Mouse (Mus musculus) right cerebral cortex, postnatal 25 days (tissue): ENCODE measurements around the gene Gstm5.
"Not testable (repeated sequence)": the region's sequence is repeated elsewhere in the genome, so short reads cannot be mapped to it uniquely, and the experiment has no call there.

Source experiments
- DNase-seq: peaks from one replicate; pipeline ENCODE4 v3.0.0; 2022

Gstm5 gene

GRCm38 (mm10) chr3:107895720-107896569 lies at the start of gene Gstm5:
TSS of gene Gstm5 (plus strand) at chr3:107895821.
- DNase-seq = peak; percentile 89

GRCm38 (mm10) chr3:107846175-107846574 lies 49.4 kb upstream of the Gstm5 start:
- no peak for DNase-seq

DNA sequence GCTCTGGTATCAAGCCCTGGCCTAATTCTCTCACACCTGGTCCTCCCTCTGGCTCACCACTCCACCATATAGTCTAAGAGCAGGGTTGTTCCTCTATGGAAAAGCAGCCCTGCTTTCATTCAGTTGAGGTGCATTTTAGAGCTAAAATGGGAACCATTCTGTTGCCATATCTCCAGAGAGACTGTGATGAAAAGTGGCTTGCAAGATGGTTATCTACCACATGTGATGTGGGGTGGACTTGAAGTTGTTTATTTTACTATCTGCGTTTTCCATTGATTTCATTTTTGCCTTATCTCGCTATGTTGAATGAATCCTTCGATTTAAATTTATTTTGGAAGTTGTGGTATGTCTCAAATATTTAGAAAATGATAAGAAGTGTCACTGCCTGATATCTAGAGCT lies 48.8 kb upstream of the Gstm5 start:
- DNase-seq = no peak

- peak; percentile 26 for DNase-seq
Observed at GRCm38 (mm10) chr3:107848126-107848525, 47.5 kb upstream of the Gstm5 start.

- no peak for DNase-seq
Observed at GRCm38 (mm10) chr3:107849000-107849692, 46.5 kb upstream of the Gstm5 start.

- no peak for DNase-seq
Observed at GRCm38 (mm10) chr3:107849693-107850031, 46.0 kb upstream of the Gstm5 start.

DNA sequence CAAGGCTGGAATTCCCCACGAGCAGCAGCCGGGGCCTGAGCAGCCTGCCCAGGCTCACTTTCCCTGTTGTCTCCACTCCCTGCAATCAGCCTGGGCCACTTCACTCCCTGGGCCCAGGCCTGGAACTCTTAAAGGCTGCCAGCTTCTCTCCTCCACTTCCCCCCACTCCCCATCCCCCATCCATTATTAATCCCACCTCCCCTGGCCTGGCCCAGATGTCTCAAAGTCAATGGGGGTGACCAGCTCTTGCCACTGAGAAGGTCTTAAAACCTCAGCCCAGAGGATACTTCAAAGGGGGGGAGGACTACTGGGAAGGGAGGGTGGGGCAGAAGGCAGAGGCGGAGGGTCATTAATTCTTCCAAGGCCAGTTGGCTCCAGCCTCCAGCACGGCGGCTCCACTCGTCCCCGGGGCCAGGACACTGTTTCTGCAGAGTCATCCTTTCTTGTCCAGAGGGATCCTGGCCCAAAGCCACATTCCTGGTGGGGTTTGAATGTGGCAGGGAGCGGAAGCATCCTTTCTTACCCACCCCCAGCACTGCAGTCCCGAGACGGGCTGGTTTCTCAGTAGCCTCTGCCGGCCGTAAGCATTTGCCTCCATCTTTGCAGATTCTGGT lies 45.1 kb upstream of the Gstm5 start:
- no peak for DNase-seq

DNA sequence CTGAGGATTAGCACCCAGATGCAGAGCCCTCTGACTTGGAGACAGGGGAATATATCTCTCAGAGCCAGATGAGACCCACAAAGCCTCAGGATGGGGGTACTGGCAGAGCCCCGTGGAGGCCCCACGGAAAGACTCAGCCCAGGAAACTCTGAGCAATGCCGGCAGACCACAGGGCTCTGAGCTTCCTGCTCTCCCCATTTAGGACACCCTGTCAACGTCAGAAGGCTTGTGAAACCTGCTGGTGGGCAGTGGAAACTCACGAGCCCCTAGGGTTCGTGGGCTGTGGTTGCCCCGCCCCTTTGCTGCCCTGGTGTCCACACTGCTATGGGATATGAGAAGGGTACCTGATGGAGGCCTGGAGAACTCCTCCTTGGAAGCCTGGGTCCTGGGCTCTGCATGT lies 42.8 kb upstream of the Gstm5 start:
- DNase-seq = no peak

GRCm38 (mm10) chr3:107853232-107854181 lies 42.1 kb upstream of the Gstm5 start:
- no peak for DNase-seq

DNA sequence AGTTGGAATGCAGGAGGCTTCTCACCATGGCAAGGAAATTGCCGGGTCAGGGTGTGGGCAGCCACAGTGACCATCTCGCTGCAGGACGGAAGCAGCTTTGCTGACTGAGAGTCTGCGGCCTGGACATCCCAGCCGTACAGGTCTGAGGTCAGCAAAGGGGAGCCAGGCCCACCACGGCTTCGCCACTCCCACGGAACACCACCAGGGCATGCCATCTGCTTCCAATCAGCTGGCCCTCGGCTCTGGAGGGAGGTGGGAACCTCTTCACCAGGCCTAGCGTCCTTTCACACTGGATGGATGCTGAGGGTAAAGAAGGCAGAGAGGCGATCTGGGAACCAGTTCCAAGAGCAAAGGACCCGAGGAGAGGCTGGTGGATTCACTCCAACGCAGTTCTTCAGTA lies 40.3 kb upstream of the Gstm5 start:
- DNase-seq = no peak

GRCm38 (mm10) chr3:107857646-107858045 lies 38.0 kb upstream of the Gstm5 start:
- no peak for DNase-seq

DNA sequence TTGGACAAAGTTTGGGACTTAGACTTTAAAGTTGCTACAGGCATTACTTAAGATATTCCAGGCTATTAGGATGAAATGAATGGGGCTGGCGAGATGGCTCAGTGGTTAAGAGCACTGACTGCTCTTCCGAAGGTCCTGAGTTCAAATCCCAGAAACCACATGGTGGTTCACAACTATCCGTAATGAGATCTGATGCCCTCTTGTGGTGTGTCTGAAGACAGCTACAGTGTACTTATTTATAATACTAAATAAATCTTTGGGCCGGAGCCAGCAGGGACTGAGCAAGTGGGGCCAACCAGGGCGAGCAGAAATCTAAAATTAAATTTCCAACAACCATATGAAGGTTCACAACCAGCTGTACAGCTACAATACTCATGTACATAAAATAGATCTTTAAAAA lies 34.1 kb upstream of the Gstm5 start:
- not testable (repeated sequence) for DNase-seq

DNA sequence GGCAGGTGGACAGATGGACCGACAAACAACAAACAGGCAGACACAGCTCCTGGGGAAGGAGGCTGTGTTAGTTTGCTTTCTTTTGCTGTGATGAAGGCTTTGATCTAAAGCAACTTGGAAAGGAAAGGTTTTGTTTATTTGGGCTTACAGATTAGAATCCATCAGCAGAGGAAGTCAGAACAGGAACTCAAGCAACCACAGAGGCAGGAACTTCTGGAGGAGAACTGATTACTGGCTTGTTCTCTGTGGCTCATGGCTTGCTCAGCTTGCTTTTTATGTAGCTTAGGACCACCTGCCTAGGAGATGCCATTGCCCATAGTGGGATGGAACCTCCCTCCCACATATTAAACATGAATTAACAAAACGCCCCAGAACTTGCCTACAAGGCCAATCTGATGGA lies 33.1 kb upstream of the Gstm5 start:
- DNase-seq = no peak

DNA sequence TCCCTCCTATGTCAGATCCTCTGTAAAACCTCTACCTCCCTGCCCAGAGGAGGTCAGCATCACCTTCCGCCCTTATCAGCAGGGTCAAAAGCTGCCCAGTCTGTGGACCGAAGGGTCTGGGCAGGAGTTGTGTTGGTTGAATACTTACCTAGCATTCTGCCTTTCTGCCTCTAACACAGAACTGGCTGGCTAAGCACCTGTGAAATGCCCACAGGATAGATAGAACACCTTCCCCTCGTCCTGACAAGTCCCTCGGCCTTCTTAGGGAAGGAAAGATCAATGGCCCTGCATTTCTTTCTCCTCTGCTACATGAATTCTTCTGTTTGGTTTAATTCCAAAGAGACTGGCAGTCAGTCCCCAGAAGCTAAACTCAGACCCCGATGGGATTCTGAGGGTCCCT lies 32.1 kb upstream of the Gstm5 start:
- DNase-seq = no peak

- DNase-seq = peak; percentile 86
Observed at GRCm38 (mm10) chr3:107863898-107864603, 31.6 kb upstream of the Gstm5 start.

DNA sequence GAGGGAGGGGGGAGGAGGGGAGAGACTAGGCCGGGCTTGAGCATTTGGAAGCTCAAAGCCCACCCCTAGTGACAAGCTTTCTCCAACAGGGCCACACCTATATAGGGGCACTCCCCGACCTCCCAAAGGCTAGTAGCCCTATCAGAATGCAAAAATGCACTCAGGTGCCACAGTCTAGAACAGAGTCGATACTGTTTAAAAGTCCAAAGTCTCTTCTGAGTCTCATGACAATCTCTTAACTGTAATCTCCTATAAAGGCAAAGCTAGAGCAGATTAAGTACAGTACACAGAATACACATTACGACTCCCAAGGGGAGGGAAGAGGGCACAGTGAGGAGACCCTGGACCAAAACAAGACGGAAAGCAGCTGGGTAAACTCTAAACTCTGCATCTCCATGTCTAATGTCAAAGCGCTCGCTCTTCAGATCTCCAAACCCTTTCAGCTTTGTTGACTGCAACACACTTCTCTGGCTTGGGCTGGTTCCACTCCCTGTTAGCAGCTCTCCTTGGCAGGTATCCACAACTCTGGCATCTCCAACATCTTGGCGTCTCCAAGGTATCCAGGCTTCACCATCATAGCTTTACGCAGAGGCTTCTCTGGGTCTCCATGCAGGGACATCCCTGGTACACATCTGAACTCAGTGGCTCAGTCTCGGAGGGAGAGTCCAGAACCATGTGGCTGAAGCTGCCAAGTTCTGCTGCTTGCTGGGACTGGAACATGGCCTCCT lies 30.1 kb upstream of the Gstm5 start:
- no peak for DNase-seq

- DNase-seq = peak; percentile 81
Observed at GRCm38 (mm10) chr3:107867086-107867485, 28.5 kb upstream of the Gstm5 start.

GRCm38 (mm10) chr3:107868452-107868851 lies 27.2 kb upstream of the Gstm5 start:
- DNase-seq = no peak

DNA sequence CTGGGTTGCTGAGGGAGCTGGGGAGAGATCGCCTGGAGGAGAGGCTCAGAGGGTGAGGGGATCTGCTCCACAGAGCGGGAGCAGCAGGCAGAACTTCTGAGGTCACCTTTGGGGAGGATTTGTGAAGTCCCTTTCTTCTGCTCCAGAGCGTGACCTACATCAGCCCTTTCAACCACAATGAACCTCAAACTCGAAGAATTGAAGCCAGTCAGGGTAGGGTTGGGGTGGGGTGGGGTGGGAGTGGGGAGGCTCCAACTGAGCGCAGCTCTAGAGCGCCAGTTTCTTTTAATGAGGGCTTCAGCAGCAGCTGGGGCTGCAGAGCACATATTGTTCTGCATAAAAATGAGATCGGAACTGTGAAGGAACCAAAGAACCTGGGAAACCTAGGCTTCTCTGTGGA lies 26.5 kb upstream of the Gstm5 start:
- peak; percentile 28 for DNase-seq

- DNase-seq = no peak
Observed at GRCm38 (mm10) chr3:107869925-107870324, 25.7 kb upstream of the Gstm5 start.
